Mouse (Mus musculus) G1E (cell line): ENCODE results near the gene Cacna1c. TPM values are rescaled to one million over a fixed set of nuclear protein-coding genes. Genes with fewer than 3 reads are reported as not detected.

ENCODE experiments used
- ATAC-seq: 2 replicates; pipeline ENCODE4 v1.8.0; 2016; ENCODE audit warnings: mild to moderate bottlenecking; ENCODE audit not compliant: insufficient number of reproducible peaks, poor library complexity, low FRiP score, severe bottlenecking; ENCODE audit errors: extremely low read depth
- DNase-seq: peaks from one replicate; pipeline ENCODE4 v3.0.0; 2012; ENCODE audit warnings: low spot score
- H3K27me3 ChIP-seq: 2 replicates; pipeline ENCODE4 v1.6.1; 2012; ENCODE audit warnings: mild to moderate bottlenecking, low read length, inconsistent platforms; ENCODE audit not compliant: insufficient read depth
- H3K36me3 ChIP-seq: replicated peaks from 2 replicates; pipeline ENCODE3; 2012; ENCODE audit warnings: mild to moderate bottlenecking, inconsistent platforms
- H3K4me1 ChIP-seq: 2 replicates; pipeline ENCODE4 v1.6.1; 2012; ENCODE audit warnings: low read depth, low read length, inconsistent platforms, mixed read lengths; ENCODE audit not compliant: insufficient read depth
- H3K4me3 ChIP-seq: 2 replicates; pipeline ENCODE4 v1.5.1; 2012; ENCODE audit warnings: low read depth, mild to moderate bottlenecking, inconsistent platforms, low read length, moderate library complexity, mixed read lengths
- H3K9me3 ChIP-seq: replicated peaks from 2 replicates; pipeline ENCODE4 v1.6.1; 2012; ENCODE audit warnings: inconsistent platforms
- CTCF ChIP-seq: IDR thresholded peaks from 2 replicates; pipeline ENCODE4 v1.5.1; 2012; ENCODE audit warnings: low read depth, low read length, inconsistent platforms, mixed read lengths
- GATA1 ChIP-seq: IDR thresholded peaks from 2 replicates; pipeline ENCODE4 v1.6.1; 2012; ENCODE audit warnings: borderline replicate concordance, low read length, inconsistent platforms, mixed read lengths
- GATA2 ChIP-seq: IDR thresholded peaks from 2 replicates; pipeline ENCODE4 v1.6.1; 2012; ENCODE audit warnings: low read depth, low read length, inconsistent platforms, borderline replicate concordance
- POLR2AphosphoS5 ChIP-seq: IDR thresholded peaks from 2 replicates; pipeline ENCODE4 v1.6.1; 2012; ENCODE audit warnings: low read depth, low read length, inconsistent platforms; ENCODE audit not compliant: insufficient replicate concordance
- TAL1 ChIP-seq: conservative IDR thresholded peaks from 2 replicates; pipeline ENCODE4 v1.6.1; 2012; ENCODE audit warnings: low read depth, low read length, inconsistent platforms, mixed read lengths
- polyA plus RNA-seq: library from polyadenylated mRNA; stranded (reverse); fragments of >175 nt; gene quantifications from 2 replicates; pipeline ENCODE4 v1.2.3, GENCODE M21; 2012
- total RNA-seq, 2 experiments: library from RNA; stranded (forward) in 1 of 2; stranded (reverse) in 1 of 2; fragments of 200-1000 nt in 1 of 2; fragments of >200 nt in 1 of 2; fragmentation: Nextera tagmentation in 1 of 2; gene quantifications; 2 replicates each; pipeline ENCODE4 v1.2.3; 2014 to 2017

The Cacna1c gene
- total and polyA plus RNA-seq, 3 experiments: 0.11 TPM; not detected in 2

- ATAC-seq (no peak), DNase-seq (no peak)
- no peaks in the 10 kb centered on the region for H3K36me3 ChIP-seq
- TF ChIP-seq GATA1 (no peak), CTCF (no peak), POLR2AphosphoS5 (no peak), GATA2 (no peak), TAL1 (no peak)
- peaks cover 70% of the 10 kb centered on the region for H3K9me3 ChIP-seq
- no peaks in the 10 kb centered on the region for H3K4me1 ChIP-seq
- H3K27me3 ChIP-seq: no peaks in the 10 kb centered on the region
- H3K4me3 ChIP-seq: no peak overlapping the region
Observed at GRCm38 (mm10) chr6:119051721-119052120, 144.5 kb downstream of the Cacna1c start.

GRCm38 (mm10) chr6:119047340-119047739 is 148.9 kb downstream of the Cacna1c start:
- Histone ChIP-seq H3K27me3 (no peaks in the 10 kb centered on the region), H3K36me3 (no peaks in the 10 kb centered on the region)

GRCm38 (mm10) chr6:119045498-119045897 is 150.7 kb downstream of the Cacna1c start:
- no peak for TF ChIP-seq POLR2AphosphoS5
- no peak for TF ChIP-seq GATA1
- TF ChIP-seq CTCF: no peak
- TF ChIP-seq TAL1: no peak
- TF ChIP-seq GATA2: no peak
- no peak for ATAC-seq
- H3K4me1 ChIP-seq: no peaks in the 10 kb centered on the region
- no peaks in the 10 kb centered on the region for H3K36me3 ChIP-seq
- H3K27me3 ChIP-seq: no peaks in the 10 kb centered on the region
- H3K4me3 ChIP-seq: no peak overlapping the region
- no peak for DNase-seq
- peaks cover 84% of the 10 kb centered on the region for H3K9me3 ChIP-seq

More at GRCm38 (mm10) chr6:119047340-119047739, 148.9 kb downstream of the Cacna1c start:
- Histone ChIP-seq H3K9me3 (peaks cover 78% of the 10 kb centered on the region), H3K4me1 (no peaks in the 10 kb centered on the region), H3K4me3 (no peak overlapping the region)
- DNase-seq: no peak
- ATAC-seq: no peak
- no peak for TF ChIP-seq POLR2AphosphoS5
- no peak for TF ChIP-seq TAL1
- no peak for TF ChIP-seq CTCF
- no peak for TF ChIP-seq GATA1
- TF ChIP-seq GATA2: no peak

GRCm38 (mm10) chr6:119044148-119044547 is 152.1 kb downstream of the Cacna1c start:
- no peaks in the 10 kb centered on the region for H3K4me1 ChIP-seq
- H3K36me3 ChIP-seq: no peaks in the 10 kb centered on the region
- peaks cover 85% of the 10 kb centered on the region for H3K9me3 ChIP-seq
- TF ChIP-seq TAL1 (no peak), CTCF (no peak), GATA2 (no peak), GATA1 (no peak)
- ATAC-seq (no peak), DNase-seq (no peak)
- no peaks in the 10 kb centered on the region for H3K27me3 ChIP-seq
- no peak overlapping the region for H3K4me3 ChIP-seq

GRCm38 (mm10) chr6:119042803-119043202 is 153.4 kb downstream of the Cacna1c start:
- no peaks in the 10 kb centered on the region for H3K4me1 ChIP-seq
- H3K36me3 ChIP-seq: no peaks in the 10 kb centered on the region
- no peaks in the 10 kb centered on the region for H3K27me3 ChIP-seq
- DNase-seq: no peak
- H3K9me3 ChIP-seq: peaks cover 76% of the 10 kb centered on the region
- TF ChIP-seq GATA2: no peak
- no peak for TF ChIP-seq CTCF
- no peak for TF ChIP-seq TAL1
- TF ChIP-seq POLR2AphosphoS5: no peak
- no peak for TF ChIP-seq GATA1
- no peak overlapping the region for H3K4me3 ChIP-seq
- ATAC-seq: no peak

- H3K4me1 ChIP-seq: no peaks in the 10 kb centered on the region
- DNase-seq: no peak
- H3K27me3 ChIP-seq: no peaks in the 10 kb centered on the region
- ATAC-seq: no peak
- H3K4me3 ChIP-seq: no peak overlapping the region
- H3K9me3 ChIP-seq: peaks cover 74% of the 10 kb centered on the region
- H3K36me3 ChIP-seq: no peaks in the 10 kb centered on the region
- TF ChIP-seq TAL1: no peak
- TF ChIP-seq CTCF: no peak
- TF ChIP-seq GATA1: no peak
Observed at GRCm38 (mm10) chr6:119040961-119041360, 155.3 kb downstream of the Cacna1c start.

- peaks cover 66% of the 10 kb centered on the region for H3K9me3 ChIP-seq
- no peak for ATAC-seq
- no peak overlapping the region for H3K4me3 ChIP-seq
- no peaks in the 10 kb centered on the region for H3K36me3 ChIP-seq
- no peaks in the 10 kb centered on the region for H3K4me1 ChIP-seq
- no peaks in the 10 kb centered on the region for H3K27me3 ChIP-seq
- no peak for DNase-seq
- no peak for TF ChIP-seq POLR2AphosphoS5
- TF ChIP-seq GATA2: no peak
- TF ChIP-seq GATA1: no peak
- no peak for TF ChIP-seq TAL1
Observed at GRCm38 (mm10) chr6:119039815-119040214, 156.4 kb downstream of the Cacna1c start.
